Comparison of ENCODE assay signal across 9 mouse cellular contexts in the genomic region with DNA sequence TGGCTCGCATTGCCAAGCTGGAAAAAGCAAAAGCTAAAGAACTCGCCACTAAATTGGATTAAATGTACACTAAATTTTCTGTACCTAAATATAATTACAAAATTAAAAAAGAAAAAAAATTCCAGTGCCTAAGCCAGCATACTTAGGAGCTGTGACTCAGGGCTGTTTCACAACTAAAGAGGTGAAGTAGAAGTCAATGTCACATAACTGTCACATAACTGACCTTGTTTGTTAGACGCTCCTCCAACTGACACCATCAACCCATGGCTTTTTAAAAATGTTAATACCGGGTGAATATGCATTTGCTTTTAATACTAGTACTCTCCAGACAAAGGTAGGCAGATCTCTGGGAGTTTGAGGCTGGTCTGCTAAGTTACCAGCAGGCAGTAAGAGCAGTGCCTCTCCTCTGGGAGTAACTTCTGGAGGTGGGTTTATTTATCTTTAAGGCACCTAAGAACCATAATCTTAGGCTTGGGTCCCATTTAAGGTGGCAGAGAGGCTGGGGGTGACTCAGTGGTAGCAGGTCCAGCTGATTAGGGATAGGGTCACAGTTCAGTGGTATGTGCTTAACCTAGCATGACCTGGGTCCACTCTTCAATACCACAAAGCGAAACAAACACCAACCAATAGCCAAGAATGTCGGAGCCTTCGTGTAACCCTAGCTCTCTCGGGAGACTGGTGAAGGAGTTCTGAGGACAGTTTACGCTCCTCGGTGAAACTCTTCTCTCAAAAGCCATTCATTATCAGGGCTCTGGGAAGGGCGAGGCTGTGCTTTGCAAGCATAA. TPM values are rescaled to one million over a fixed set of nuclear protein-coding genes. Genes with fewer than 3 reads are reported as not detected.
DNase-seq lines count a peak whose midpoint lies in the region; ATAC-seq and TF ChIP-seq lines count a peak whose summit lies in the region.
"Had no signal": no experiment of that assay in that cellular context is flagged by ENCODE, and none has a peak within 500 bp of the region (broad histone marks: within the 10 kb centered on the region; RNA-seq: fewer than 3 reads in every experiment).

No protein-coding gene starts in this region.

- peaks cover 11% of the 10 kb centered on the region for H3K36me3 ChIP-seq in heart, embryonic 12.5 days
- peaks cover under 1% of the 10 kb centered on the region for H3K36me3 ChIP-seq in hindbrain, embryonic 15.5 days
- peaks cover 7% of the 10 kb centered on the region for H3K36me3 ChIP-seq in midbrain, embryonic 14.5 days (ENCODE audit: control insufficient read depth, insufficient read depth, low read length)

- intact Hi-C loops in heart, postnatal 36 days (cut with DNase I): loop anchor here (5.0 kb wide), 1 partner anchor 739 kb away; a partner anchor contains a TSS
- intact Hi-C loops in left cerebral cortex, postnatal 36 days (cut with DNase I): no loop called here
- intact Hi-C loops in gastrocnemius, postnatal 36 days (cut with DNase I): no loop called here

- no peaks in the 10 kb centered on the region for H3K9me3 ChIP-seq in heart, embryonic 12.5 days (replicated peaks)
- no peaks in the 10 kb centered on the region for H3K9me3 ChIP-seq in hindbrain, embryonic 15.5 days
- H3K9me3 ChIP-seq in midbrain, embryonic 14.5 days (ENCODE audit: control insufficient read depth, low read length): no peaks in the 10 kb centered on the region

- no peak overlapping the region for H3K27ac ChIP-seq in heart, embryonic 12.5 days (ENCODE audit: poor library complexity, severe bottlenecking)
- H3K27ac ChIP-seq in bone marrow macrophage, adult 2 months (ENCODE audit: insufficient read depth, low read depth, low read length): no peak overlapping the region
- H3K27ac ChIP-seq in hindbrain, embryonic 15.5 days (replicated peaks): no peak overlapping the region
- H3K27ac ChIP-seq in midbrain, embryonic 14.5 days (replicated peaks; ENCODE audit: low read depth, low read length): no peak overlapping the region

- no peaks in the 10 kb centered on the region for H3K27me3 ChIP-seq in heart, embryonic 12.5 days (replicated peaks)
- H3K27me3 ChIP-seq in hindbrain, embryonic 15.5 days: no peaks in the 10 kb centered on the region
- no peaks in the 10 kb centered on the region for H3K27me3 ChIP-seq in midbrain, embryonic 14.5 days (ENCODE audit: control insufficient read depth, insufficient read depth, low read length)

- H3K9ac ChIP-seq in heart, embryonic 12.5 days: peak overlapping the region; percentile 89
- no peak overlapping the region for H3K9ac ChIP-seq in hindbrain, embryonic 15.5 days
- peak overlapping the region; percentile 93; the same call in 1 of the 2 replicates for H3K9ac ChIP-seq in midbrain, embryonic 14.5 days (replicated peaks; ENCODE audit: low read length)

- peak overlapping the region; percentile 81 for H3K4me3 ChIP-seq in heart, embryonic 12.5 days
- H3K4me3 ChIP-seq in bone marrow macrophage, adult 2 months (ENCODE audit: insufficient read depth, low read length): peak overlapping the region; percentile 74
- peak overlapping the region; percentile 95 for H3K4me3 ChIP-seq in hindbrain, embryonic 15.5 days
- H3K4me3 ChIP-seq in midbrain, embryonic 14.5 days (replicated peaks; ENCODE audit: low read depth, low read length): peak overlapping the region; percentile 88

- H3K4me1 ChIP-seq in heart, embryonic 12.5 days (replicated peaks): peaks cover 20% of the 10 kb centered on the region
- H3K4me1 ChIP-seq in bone marrow macrophage, adult 2 months (ENCODE audit: control insufficient read depth, insufficient read depth, low read length): peaks cover 13% of the 10 kb centered on the region
- peaks cover 18% of the 10 kb centered on the region for H3K4me1 ChIP-seq in hindbrain, embryonic 15.5 days (replicated peaks)
- H3K4me1 ChIP-seq in midbrain, embryonic 14.5 days (ENCODE audit: control insufficient read depth, insufficient read depth, low read length): peaks cover 15% of the 10 kb centered on the region

- WGBS in heart, embryonic 12.5 days: 62% methylated on average over 11 of the region's 11 CpGs
- WGBS in hindbrain, embryonic 15.5 days: 74% methylated on average over 11 of the region's 11 CpGs
- 75% methylated on average over 11 of the region's 11 CpGs for WGBS in midbrain, embryonic 14.5 days

- ATAC-seq in heart, embryonic 12.5 days (ENCODE audit: insufficient number of reproducible peaks, low FRiP score): no peak
- no peak for ATAC-seq in hindbrain, embryonic 15.5 days (ENCODE audit: low FRiP score, low read depth)
- no peak for ATAC-seq in midbrain, embryonic 14.5 days (ENCODE audit: low FRiP score, low TSS enrichment)

- TF ChIP-seq CTCF in bone marrow macrophage, adult 2 months (IDR thresholded peaks at IDR 0.05; ENCODE audit: low read depth, low read length): no peak

- peak overlapping the region; percentile 80 for H3K4me2 ChIP-seq in heart, embryonic 12.5 days
- peak overlapping the region; percentile 80 for H3K4me2 ChIP-seq in hindbrain, embryonic 15.5 days
- H3K4me2 ChIP-seq in midbrain, embryonic 14.5 days (ENCODE audit: low read length): peak overlapping the region; percentile 91

- no peak for TF ChIP-seq POLR2A in bone marrow macrophage, adult 2 months (IDR thresholded peaks at IDR 0.05; ENCODE audit: borderline replicate concordance, low read depth, low read length)

- no peak for DNase-seq in heart, postnatal 36 days
- no peak for DNase-seq in midbrain, embryonic 14.5 days
- DNase-seq in left cerebral cortex, postnatal 36 days (ENCODE audit: low spot score in 2 of 2): no peak
- DNase-seq in gastrocnemius, postnatal 36 days: no peak
- DNase-seq in cerebellum, adult 11-12 months: no peak
- DNase-seq: right cerebral cortex, postnatal 25 days had no signal

RNA-seq across cellular contexts. Expression of a gene that starts 1.5 kb away (rescaled TPM):
- 118 and 121 TPM in 2 replicates for polyA plus RNA-seq in heart, embryonic 12.5 days (2016; fragmentation: Nextera tagmentation; extraction: Ambion mirVana)
- total RNA-seq in heart, postnatal 36 days (2021): 100 to 1,000 TPM; 536 to 626 TPM
- polyA plus RNA-seq in bone marrow macrophage, adult 2 months (2012; ENCODE audit: insufficient read depth, insufficient read length, missing spikeins): 33.1 and 34.1 TPM in 2 replicates
- polyA plus RNA-seq in hindbrain, embryonic 15.5 days (2015; fragmentation: Nextera tagmentation; extraction: Ambion mirVana): 57.6 and 59.6 TPM in 2 replicates
- polyA plus RNA-seq in midbrain, embryonic 14.5 days (2014; fragmentation: Nextera tagmentation; extraction: Ambion mirVana): 54.9 and 56.0 TPM in 2 replicates
- total RNA-seq in left cerebral cortex, postnatal 36 days (2021): 10 to 100 TPM; 89.3 to 92.6 TPM
- 100 to 1,000 TPM; 411 to 443 TPM for total RNA-seq in gastrocnemius, postnatal 36 days (2021)

RNA-seq across cellular contexts. Expression of a gene that starts 1.5 kb away (rescaled TPM):
- polyA plus RNA-seq in heart, embryonic 12.5 days (2016; fragmentation: Nextera tagmentation; extraction: Ambion mirVana): 102 and 109 TPM in 2 replicates
- 10 to 100 TPM; 73.7 to 91.4 TPM for total RNA-seq in heart, postnatal 36 days (2021)
- 12.9 and 19.7 TPM in 2 replicates for polyA plus RNA-seq in bone marrow macrophage, adult 2 months (2012; ENCODE audit: insufficient read depth, insufficient read length, missing spikeins)
- 194 and 197 TPM in 2 replicates for polyA plus RNA-seq in hindbrain, embryonic 15.5 days (2015; fragmentation: Nextera tagmentation; extraction: Ambion mirVana)
- 166 and 200 TPM in 2 replicates for polyA plus RNA-seq in midbrain, embryonic 14.5 days (2014; fragmentation: Nextera tagmentation; extraction: Ambion mirVana)
- 10 to 100 TPM; 67.6 to 73.5 TPM for total RNA-seq in left cerebral cortex, postnatal 36 days (2021)
- 10 to 100 TPM; 31.9 to 34.4 TPM for total RNA-seq in gastrocnemius, postnatal 36 days (2021)

RNA-seq across cellular contexts. Expression of a gene that starts 20.6 kb away (rescaled TPM):
- 122 and 126 TPM in 2 replicates for polyA plus RNA-seq in heart, embryonic 12.5 days (2016; fragmentation: Nextera tagmentation; extraction: Ambion mirVana)
- total RNA-seq in heart, postnatal 36 days (2021): 10 to 100 TPM; 69.1 to 69.9 TPM
- polyA plus RNA-seq in bone marrow macrophage, adult 2 months (2012; ENCODE audit: insufficient read depth, insufficient read length, missing spikeins): 41.7 and 44.9 TPM in 2 replicates
- polyA plus RNA-seq in hindbrain, embryonic 15.5 days (2015; fragmentation: Nextera tagmentation; extraction: Ambion mirVana): 111 TPM in 2 replicates
- polyA plus RNA-seq in midbrain, embryonic 14.5 days (2014; fragmentation: Nextera tagmentation; extraction: Ambion mirVana): 117 and 127 TPM in 2 replicates
- 10 to 100 TPM; 67.1 to 72.7 TPM for total RNA-seq in left cerebral cortex, postnatal 36 days (2021)
- total RNA-seq in gastrocnemius, postnatal 36 days (2021): 10 to 100 TPM; 34.3 to 44.5 TPM

RNA-seq across cellular contexts. Expression of a gene that starts 26.4 kb away (rescaled TPM):
- polyA plus RNA-seq in heart, embryonic 12.5 days (2016; fragmentation: Nextera tagmentation; extraction: Ambion mirVana): 0.75 TPM in 1 of 2 replicates, not detected in the other
- total RNA-seq in heart, postnatal 36 days (2021): not detected
- not detected in 2 replicates for polyA plus RNA-seq in bone marrow macrophage, adult 2 months (2012; ENCODE audit: insufficient read depth, insufficient read length, missing spikeins)
- polyA plus RNA-seq in hindbrain, embryonic 15.5 days (2015; fragmentation: Nextera tagmentation; extraction: Ambion mirVana): 0.46 and 0.87 TPM in 2 replicates
- 0.81 TPM in 1 of 2 replicates, not detected in the other for polyA plus RNA-seq in midbrain, embryonic 14.5 days (2014; fragmentation: Nextera tagmentation; extraction: Ambion mirVana)
- 10 to 100 TPM; 10.7 to 12.0 TPM for total RNA-seq in left cerebral cortex, postnatal 36 days (2021)
- not detected for total RNA-seq in gastrocnemius, postnatal 36 days (2021)

RNA-seq across cellular contexts. Expression of a gene that starts 39.5 kb away (rescaled TPM):
- 53.3 and 54.2 TPM in 2 replicates for polyA plus RNA-seq in heart, embryonic 12.5 days (2016; fragmentation: Nextera tagmentation; extraction: Ambion mirVana)
- 10 to 100 TPM; 16.6 to 20.4 TPM for total RNA-seq in heart, postnatal 36 days (2021)
- polyA plus RNA-seq in bone marrow macrophage, adult 2 months (2012; ENCODE audit: insufficient read depth, insufficient read length, missing spikeins): 3.7 and 7.4 TPM in 2 replicates
- 84.1 and 88.9 TPM in 2 replicates for polyA plus RNA-seq in hindbrain, embryonic 15.5 days (2015; fragmentation: Nextera tagmentation; extraction: Ambion mirVana)
- 65.0 and 77.9 TPM in 2 replicates for polyA plus RNA-seq in midbrain, embryonic 14.5 days (2014; fragmentation: Nextera tagmentation; extraction: Ambion mirVana)
- total RNA-seq in left cerebral cortex, postnatal 36 days (2021): 10 to 100 TPM; 20.0 to 22.3 TPM
- total RNA-seq in gastrocnemius, postnatal 36 days (2021): 1 to 10 TPM; 2.6 to 4.9 TPM
